Mouse (Mus musculus) liver, embryonic 15.5 days (tissue): ENCODE results near the gene Nfasc. TPM values are rescaled to one million over a fixed set of nuclear protein-coding genes. Genes with fewer than 3 reads are reported as not detected.

ENCODE experiments used
- ATAC-seq: fragments of 200-750 bp; cut with Nextera tagmentation; 2 replicates; pipeline ENCODE4 v1.8.0; 2017; ENCODE audit warnings: moderate number of reproducible peaks, mild to moderate bottlenecking, moderate library complexity; ENCODE audit not compliant: insufficient read depth
- H3K27ac ChIP-seq: fragments of 300-500 bp; sonication (generic); replicated peaks from 2 replicates; pipeline ENCODE4 v1.5.1; 2015; ENCODE audit warnings: mild to moderate bottlenecking, inconsistent platforms
- H3K27me3 ChIP-seq: fragments of 300-500 bp; sonication (generic); 2 replicates; pipeline ENCODE4 v1.6.1; 2015; ENCODE audit warnings: mild to moderate bottlenecking, inconsistent platforms
- H3K36me3 ChIP-seq: fragments of 300-500 bp; sonication (generic); replicated peaks from 2 replicates; pipeline ENCODE4 v1.6.1; 2015; ENCODE audit warnings: moderate library complexity, mild to moderate bottlenecking, inconsistent platforms
- H3K4me1 ChIP-seq: fragments of 300-500 bp; sonication (generic); replicated peaks from 2 replicates; pipeline ENCODE4 v1.6.1; 2015; ENCODE audit warnings: inconsistent platforms
- H3K4me2 ChIP-seq: fragments of 300-500 bp; sonication (generic); 2 replicates; pipeline ENCODE4 v1.6.1; 2015; ENCODE audit warnings: moderate library complexity, mild to moderate bottlenecking, inconsistent platforms
- H3K4me3 ChIP-seq: fragments of 300-500 bp; sonication (generic); replicated peaks from 2 replicates; pipeline ENCODE4 v1.5.1; 2015; ENCODE audit warnings: mild to moderate bottlenecking, inconsistent platforms
- H3K9ac ChIP-seq: fragments of 300-500 bp; sonication (generic); 2 replicates; pipeline ENCODE4 v1.6.1; 2015; ENCODE audit warnings: moderate library complexity, mild to moderate bottlenecking, inconsistent platforms
- H3K9me3 ChIP-seq: fragments of 300-500 bp; sonication (generic); replicated peaks from 2 replicates; pipeline ENCODE4 v1.6.1; 2016; ENCODE audit warnings: inconsistent platforms
- WGBS: fragments of 180-500 bp; shearing (Covaris S2); methylation state at CpG from one replicate; pipeline ENCODE4 v1.1.7; 2015; ENCODE audit warnings: mixed read lengths; ENCODE audit not compliant: insufficient replicate concordance; 5-methylcytosine and 5-hydroxymethylcytosine counted together
- polyA plus RNA-seq: library from polyadenylated mRNA; unstranded; fragments of >200 nt; fragmentation: Nextera tagmentation; extraction: Ambion mirVana; gene quantifications from 2 replicates; pipeline ENCODE4 v1.2.1, GENCODE M21; 2015

Nfasc gene
- polyA plus RNA-seq = 0.12 and 0.53 TPM in 2 replicates

- Histone ChIP-seq H3K9ac (no peak within 1 kb of the TSS), H3K27me3 (peaks cover 59% of the 10 kb centered on the region), H3K27ac (no peak within 1 kb of the TSS), H3K4me1 (no peaks in the 10 kb centered on the region), H3K36me3 (no peaks in the 10 kb centered on the region), H3K9me3 (no peaks in the 10 kb centered on the region), H3K4me2 (0 out of 2 replicates have a peak within 1 kb of the TSS, but pooled peaks have one; percentile 0), H3K4me3 (no peak within 1 kb of the TSS)
- WGBS = 5% methylated on average over 51 of the region's 51 CpGs
- ATAC-seq = no peak
Observed at GRCm38 (mm10) chr1:132741175-132741997, at the start of gene Nfasc. TSS of gene Nfasc (minus strand) at chr1:132741797.

GRCm38 (mm10) chr1:132791049-132791448, 49.5 kb upstream of the Nfasc start:
- Histone ChIP-seq H3K27ac (no peak overlapping the region), H3K4me2 (no peak overlapping the region), H3K4me3 (no peak overlapping the region), H3K9ac (no peak overlapping the region), H3K27me3 (no peaks in the 10 kb centered on the region), H3K9me3 (no peaks in the 10 kb centered on the region), H3K36me3 (no peaks in the 10 kb centered on the region), H3K4me1 (no peaks in the 10 kb centered on the region)
- 75% methylated on average over 6 of the region's 6 CpGs for WGBS
- ATAC-seq = no peak

- Histone ChIP-seq H3K36me3 (no peaks in the 10 kb centered on the region), H3K9me3 (no peaks in the 10 kb centered on the region), H3K4me3 (no peak overlapping the region), H3K27me3 (no peaks in the 10 kb centered on the region), H3K4me2 (no peak overlapping the region), H3K4me1 (no peaks in the 10 kb centered on the region), H3K27ac (no peak overlapping the region), H3K9ac (no peak overlapping the region)
- ATAC-seq = no peak
- WGBS = 55% methylated on average over 5 of the region's 5 CpGs
Observed at GRCm38 (mm10) chr1:132786866-132787265, 45.3 kb upstream of the Nfasc start.

- H3K9me3 ChIP-seq = no peaks in the 10 kb centered on the region
- no peaks in the 10 kb centered on the region for H3K4me1 ChIP-seq
- H3K4me2 ChIP-seq = no peak overlapping the region
- WGBS = 54% methylated on average over 13 of the region's 13 CpGs
- no peak for ATAC-seq
- H3K27me3 ChIP-seq = no peaks in the 10 kb centered on the region
- H3K27ac ChIP-seq = no peak overlapping the region
- no peaks in the 10 kb centered on the region for H3K36me3 ChIP-seq
- no peak overlapping the region for H3K9ac ChIP-seq
- H3K4me3 ChIP-seq = no peak overlapping the region
Observed at GRCm38 (mm10) chr1:132781607-132782445, 40.2 kb upstream of the Nfasc start.

- Histone ChIP-seq H3K9me3 (no peaks in the 10 kb centered on the region), H3K36me3 (no peaks in the 10 kb centered on the region), H3K9ac (no peak overlapping the region), H3K27ac (no peak overlapping the region), H3K4me2 (no peak overlapping the region), H3K4me1 (no peaks in the 10 kb centered on the region), H3K4me3 (no peak overlapping the region), H3K27me3 (no peaks in the 10 kb centered on the region)
- WGBS = 60% methylated on average over 5 of the region's 5 CpGs
- ATAC-seq = no peak
Observed at GRCm38 (mm10) chr1:132780961-132781360, 39.4 kb upstream of the Nfasc start.

- Histone ChIP-seq H3K4me2 (no peak overlapping the region), H3K27ac (no peak overlapping the region), H3K9ac (no peak overlapping the region), H3K36me3 (no peaks in the 10 kb centered on the region), H3K4me3 (no peak overlapping the region), H3K9me3 (no peaks in the 10 kb centered on the region), H3K27me3 (no peaks in the 10 kb centered on the region), H3K4me1 (no peaks in the 10 kb centered on the region)
- WGBS = 69% methylated on average over 1 of the region's 1 CpGs
- no peak for ATAC-seq
Observed at GRCm38 (mm10) chr1:132780254-132780653, 38.7 kb upstream of the Nfasc start.

GRCm38 (mm10) chr1:132774959-132775358, 33.4 kb upstream of the Nfasc start:
- Histone ChIP-seq H3K36me3 (no peaks in the 10 kb centered on the region), H3K9ac (no peak overlapping the region), H3K4me3 (no peak overlapping the region), H3K4me2 (no peak overlapping the region), H3K27ac (no peak overlapping the region), H3K27me3 (no peaks in the 10 kb centered on the region), H3K4me1 (no peaks in the 10 kb centered on the region), H3K9me3 (no peaks in the 10 kb centered on the region)
- ATAC-seq = no peak
- 58% methylated on average over 6 of the region's 6 CpGs for WGBS

- no peaks in the 10 kb centered on the region for H3K27me3 ChIP-seq
- H3K4me2 ChIP-seq = no peak overlapping the region
- no peak overlapping the region for H3K27ac ChIP-seq
- no peaks in the 10 kb centered on the region for H3K9me3 ChIP-seq
- H3K4me1 ChIP-seq = no peaks in the 10 kb centered on the region
- WGBS = 19% methylated on average over 5 of the region's 5 CpGs
- ATAC-seq = no peak
- H3K4me3 ChIP-seq = no peak overlapping the region
- H3K9ac ChIP-seq = no peak overlapping the region
- H3K36me3 ChIP-seq = no peaks in the 10 kb centered on the region
Observed at GRCm38 (mm10) chr1:132771377-132771776, 29.8 kb upstream of the Nfasc start.

- Histone ChIP-seq H3K27me3 (no peaks in the 10 kb centered on the region), H3K36me3 (no peaks in the 10 kb centered on the region), H3K4me1 (no peaks in the 10 kb centered on the region), H3K27ac (no peak overlapping the region), H3K4me3 (no peak overlapping the region), H3K4me2 (no peak overlapping the region), H3K9me3 (no peaks in the 10 kb centered on the region), H3K9ac (no peak overlapping the region)
- WGBS = 36% methylated on average over 3 of the region's 3 CpGs
- no peak for ATAC-seq
Observed at GRCm38 (mm10) chr1:132769559-132769958, 28.0 kb upstream of the Nfasc start.

- WGBS = 65% methylated on average over 7 of the region's 7 CpGs
- no peak for ATAC-seq
- H3K9ac ChIP-seq = no peak overlapping the region
- no peaks in the 10 kb centered on the region for H3K4me1 ChIP-seq
- no peak overlapping the region for H3K27ac ChIP-seq
- no peak overlapping the region for H3K4me3 ChIP-seq
- no peaks in the 10 kb centered on the region for H3K36me3 ChIP-seq
- no peaks in the 10 kb centered on the region for H3K9me3 ChIP-seq
- no peak overlapping the region for H3K4me2 ChIP-seq
- no peaks in the 10 kb centered on the region for H3K27me3 ChIP-seq
Observed at GRCm38 (mm10) chr1:132767422-132767821, 25.8 kb upstream of the Nfasc start.

- no peak overlapping the region for H3K27ac ChIP-seq
- no peaks in the 10 kb centered on the region for H3K36me3 ChIP-seq
- no peak overlapping the region for H3K9ac ChIP-seq
- no peak overlapping the region for H3K4me2 ChIP-seq
- no peak for ATAC-seq
- no peak overlapping the region for H3K4me3 ChIP-seq
- no peaks in the 10 kb centered on the region for H3K27me3 ChIP-seq
- no peaks in the 10 kb centered on the region for H3K9me3 ChIP-seq
- H3K4me1 ChIP-seq = no peaks in the 10 kb centered on the region
- WGBS = 27% methylated on average over 16 of the region's 16 CpGs
Observed at GRCm38 (mm10) chr1:132765887-132766651, 24.5 kb upstream of the Nfasc start.
